Mouse (Mus musculus) retina, postnatal 1 day (tissue): ENCODE results near the gene A830018L16Rik.
"Not testable (repeated sequence)": the region's sequence is repeated elsewhere in the genome, so short reads cannot be mapped to it uniquely, and the experiment has no call there.

ENCODE experiments used
- DNase-seq: peaks from one replicate; pipeline ENCODE4 v3.0.0-alpha.2; 2012

Gene A830018L16Rik

DNA sequence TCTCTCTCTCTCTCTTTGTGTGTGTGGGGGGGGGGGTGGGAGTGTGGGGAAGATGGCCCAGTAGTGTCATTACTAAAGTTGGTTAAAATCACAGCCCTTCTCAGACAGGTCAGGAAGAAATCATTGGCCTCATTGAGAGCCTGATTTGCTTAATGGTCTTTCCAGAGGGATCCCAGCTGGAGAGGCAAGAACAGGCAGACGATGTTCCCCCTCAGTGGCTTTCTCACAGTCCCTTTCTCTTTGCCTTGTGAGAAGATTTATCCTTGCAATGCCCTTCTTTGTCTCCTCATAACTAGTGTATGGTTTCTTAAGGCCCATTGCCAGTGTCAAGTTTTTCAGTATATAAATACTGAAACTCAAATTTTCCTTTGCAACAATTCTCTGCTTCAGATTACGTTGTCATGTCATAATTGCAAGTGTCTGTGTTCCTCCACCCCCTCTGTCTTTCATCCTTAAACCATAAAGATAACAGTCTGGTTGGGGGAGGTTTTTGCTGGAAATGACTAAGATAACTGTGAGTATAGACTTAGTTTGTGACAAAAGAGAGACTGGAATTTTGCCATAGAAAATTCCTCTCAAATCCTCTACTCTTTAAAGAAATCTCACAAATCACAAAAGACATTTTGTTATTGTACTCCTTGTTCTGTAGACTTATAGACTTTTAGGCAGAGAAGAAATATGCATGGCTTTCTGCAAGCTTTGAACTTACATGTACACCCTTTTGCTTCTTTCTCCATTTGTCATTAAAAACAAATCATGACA, 595.1 kb downstream of the A830018L16Rik start:
- no peak for DNase-seq

DNA sequence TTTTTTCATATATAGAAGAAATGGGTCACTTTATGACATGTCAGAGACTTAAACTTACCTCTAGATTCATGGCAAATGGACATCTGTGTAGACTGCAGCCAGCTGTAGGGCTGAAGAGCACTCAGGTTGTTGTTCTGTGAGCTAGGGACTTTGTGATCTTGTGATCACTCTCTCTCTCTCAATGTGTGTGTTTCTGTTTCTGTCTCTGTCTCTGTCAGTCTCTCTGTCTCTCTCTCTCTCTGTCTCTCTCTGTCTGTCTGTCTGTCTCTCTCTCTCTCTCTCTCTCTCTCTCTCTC, 595.6 kb downstream of the A830018L16Rik start:
- no peak for DNase-seq

DNA sequence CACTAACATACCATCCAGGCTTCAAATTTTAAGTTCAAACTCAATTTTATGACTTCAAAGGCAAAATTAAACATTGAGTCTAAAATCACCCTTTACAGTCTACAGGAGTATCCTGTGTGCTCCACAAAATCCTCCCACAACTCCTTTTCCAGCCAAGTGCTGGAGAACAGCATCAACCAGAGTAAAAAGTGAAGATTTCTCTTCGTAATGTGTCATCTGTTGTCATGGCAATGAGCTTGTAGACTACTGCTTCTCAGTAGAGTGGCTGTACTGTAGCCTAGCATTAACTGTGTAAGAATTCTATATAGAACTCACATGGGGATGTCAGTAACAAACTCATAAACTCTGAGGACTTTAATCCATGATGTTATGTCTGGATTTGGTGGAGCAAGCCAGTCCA, 596.7 kb downstream of the A830018L16Rik start:
- no peak for DNase-seq

DNA sequence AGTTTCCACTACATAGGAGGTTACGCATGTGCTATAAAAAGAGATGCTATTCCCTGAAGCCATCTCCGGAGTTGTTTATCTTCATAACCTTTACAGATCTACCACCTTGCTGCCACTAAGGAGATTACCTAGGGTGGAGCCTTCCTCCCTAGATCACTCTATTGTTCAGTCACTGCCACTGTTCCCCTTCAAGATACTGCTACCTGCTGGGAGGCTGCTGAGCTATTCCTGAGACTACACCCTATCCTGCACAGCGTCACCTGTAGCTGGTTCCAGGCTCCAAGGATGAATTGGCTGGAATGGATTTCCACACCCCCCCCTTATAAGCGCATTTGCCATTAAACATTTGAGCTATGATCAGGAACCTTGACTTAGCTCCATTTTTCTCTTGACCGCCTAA, 606.7 kb downstream of the A830018L16Rik start:
- DNase-seq, result not testable (repeated sequence)
